Mouse (Mus musculus): ENCODE measurements around the gene Cdrt4. TPM values are rescaled to one million over a fixed set of nuclear protein-coding genes. Genes with fewer than 3 reads are reported as not detected.

Cdrt4 gene
- polyA plus RNA-seq, 1 experiment = not detected

DNA sequence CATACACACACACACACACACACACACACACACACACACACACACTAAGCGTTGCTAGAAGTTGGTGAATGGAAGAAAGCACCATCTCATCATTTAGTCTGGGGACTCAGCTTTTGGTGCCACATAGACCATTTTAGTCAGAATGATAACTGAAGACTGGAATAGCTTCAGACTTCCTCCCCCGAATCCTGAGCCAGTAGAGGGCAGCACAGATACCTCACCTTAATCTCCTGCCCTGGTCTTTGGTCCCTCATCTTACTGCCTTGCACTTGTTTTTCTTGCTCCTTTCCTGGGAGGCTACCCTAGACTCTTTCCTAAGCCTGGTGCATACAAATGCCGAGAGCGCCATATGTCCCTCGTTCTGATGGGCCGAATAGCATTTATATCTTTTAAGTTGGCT, 36.5 kb upstream of the Cdrt4 start:
- TF ChIP-seq POLR2A (IDR thresholded peaks at IDR 0.05; ENCODE audit: low read depth, low read length) = no peak
- TF ChIP-seq CTCF (IDR thresholded peaks at IDR 0.05; ENCODE audit: extremely low read depth, insufficient read depth, insufficient read length, insufficient replicate concordance) = no peak
- H3K36me3 ChIP-seq (ENCODE audit: control insufficient read depth, insufficient read depth, low read length) = no peaks in the 10 kb centered on the region
- H3K4me1 ChIP-seq (ENCODE audit: control insufficient read depth, insufficient read depth, insufficient read length) = 0 out of 2 replicates have a peak, but pooled peaks cover 3% of the 10 kb centered on the region
- no peak overlapping the region for H3K4me3 ChIP-seq (ENCODE audit: extremely low read depth, insufficient read depth, insufficient read length)
- H3K27me3 ChIP-seq (ENCODE audit: control insufficient read depth, insufficient read depth, low read length) = no peaks in the 10 kb centered on the region
- WGBS = 63% methylated on average over 6 of the region's 6 CpGs
- peak in 1 of 2 experiments; percentile 11 for DNase-seq (ENCODE audit: low read depth in 1 of 2, low spot score in 2 of 2)
- no peak overlapping the region for H3K27ac ChIP-seq (ENCODE audit: insufficient read depth, low read length)

DNA sequence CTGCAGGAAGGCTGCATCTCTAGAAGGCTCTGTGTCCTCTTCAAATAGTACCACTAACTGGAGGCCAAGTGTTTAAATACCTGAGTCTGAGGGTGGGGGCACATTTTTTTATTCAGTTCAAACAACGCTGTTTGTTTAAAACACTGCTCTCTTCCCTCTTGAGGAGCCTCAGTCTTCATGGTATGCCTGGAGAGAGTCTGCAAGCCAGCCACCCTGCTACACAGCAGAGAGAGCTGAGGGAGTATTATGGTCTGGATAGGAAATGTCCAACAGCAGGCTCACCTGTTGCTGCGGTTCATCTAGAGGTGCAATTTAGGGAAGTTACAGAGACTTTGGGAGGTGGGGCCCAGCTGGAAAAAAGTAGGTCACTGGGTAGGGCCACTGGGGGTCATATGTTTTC, 35.5 kb upstream of the Cdrt4 start:
- H3K27ac ChIP-seq (ENCODE audit: insufficient read depth, low read length) = no peak overlapping the region
- 0 out of 2 replicates have a peak, but pooled peaks cover 3% of the 10 kb centered on the region for H3K4me1 ChIP-seq (ENCODE audit: control insufficient read depth, insufficient read depth, insufficient read length)
- DNase-seq (ENCODE audit: low read depth in 1 of 2, low spot score in 2 of 2) = no peak
- 33% methylated on average over 2 of the region's 2 CpGs for WGBS
- H3K36me3 ChIP-seq (ENCODE audit: control insufficient read depth, insufficient read depth, low read length) = no peaks in the 10 kb centered on the region
- H3K4me3 ChIP-seq (ENCODE audit: extremely low read depth, insufficient read depth, insufficient read length) = no peak overlapping the region
- H3K27me3 ChIP-seq (ENCODE audit: control insufficient read depth, insufficient read depth, low read length) = no peaks in the 10 kb centered on the region
- TF ChIP-seq CTCF (IDR thresholded peaks at IDR 0.05; ENCODE audit: extremely low read depth, insufficient read depth, insufficient read length, insufficient replicate concordance) (no peak), POLR2A (IDR thresholded peaks at IDR 0.05; ENCODE audit: low read depth, low read length) (no peak)

- no peak overlapping the region for H3K27ac ChIP-seq (ENCODE audit: insufficient read depth, low read length)
- no peaks in the 10 kb centered on the region for H3K27me3 ChIP-seq (ENCODE audit: control insufficient read depth, insufficient read depth, low read length)
- no peak overlapping the region for H3K4me3 ChIP-seq (ENCODE audit: extremely low read depth, insufficient read depth, insufficient read length)
- no peak for TF ChIP-seq POLR2A (IDR thresholded peaks at IDR 0.05; ENCODE audit: low read depth, low read length)
- no peak for TF ChIP-seq CTCF (IDR thresholded peaks at IDR 0.05; ENCODE audit: extremely low read depth, insufficient read depth, insufficient read length, insufficient replicate concordance)
- H3K4me1 ChIP-seq (ENCODE audit: control insufficient read depth, insufficient read depth, insufficient read length) = peaks cover 3% of the 10 kb centered on the region; the same call in 1 of the 2 replicates
- WGBS = 28% methylated on average over 2 of the region's 2 CpGs
- no peaks in the 10 kb centered on the region for H3K36me3 ChIP-seq (ENCODE audit: control insufficient read depth, insufficient read depth, low read length)
- DNase-seq (ENCODE audit: low read depth in 1 of 2, low spot score in 2 of 2) = no peak
These were observed 34.2 kb upstream of the Cdrt4 start for GRCm38 (mm10) chr11:62916765-62917164.

DNA sequence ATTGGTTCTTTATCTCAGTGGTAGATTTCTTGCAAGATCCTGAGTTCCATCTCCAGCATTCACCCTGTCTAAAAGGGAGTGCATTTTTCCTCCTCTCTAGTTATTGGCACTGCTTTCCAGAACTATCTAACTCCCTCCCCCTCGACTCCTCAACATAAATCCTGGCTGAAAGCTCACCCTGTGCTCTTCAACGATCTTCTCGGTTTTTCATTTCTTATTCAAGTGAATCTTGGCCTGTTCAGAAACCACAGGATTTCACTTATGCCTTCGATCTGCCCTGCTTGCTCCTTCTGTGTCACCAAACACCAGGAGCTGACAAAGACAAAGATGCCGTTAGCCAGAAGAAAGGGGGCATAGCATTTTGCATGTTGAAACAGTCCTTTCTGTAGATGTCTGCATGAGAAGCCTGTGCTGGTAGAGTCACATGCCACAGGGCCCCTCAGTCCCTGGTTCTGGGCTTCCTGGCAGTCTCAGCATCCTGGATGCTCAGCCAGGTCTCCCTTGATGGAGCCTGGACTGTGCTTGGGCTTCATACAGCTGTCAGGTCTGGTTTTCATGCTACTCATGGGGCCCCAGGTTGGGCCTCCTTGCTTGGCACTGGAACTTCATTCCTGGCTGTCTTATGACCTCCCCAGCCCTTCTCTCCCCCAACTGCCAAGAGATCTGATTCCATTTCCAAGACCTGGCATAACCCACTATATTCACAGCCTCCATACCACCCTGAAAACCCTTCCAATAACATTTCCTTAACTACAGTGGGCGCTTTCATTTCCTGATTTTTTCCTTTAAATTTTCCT, 30.8 kb upstream of the Cdrt4 start:
- no peak for TF ChIP-seq CTCF (IDR thresholded peaks at IDR 0.05; ENCODE audit: extremely low read depth, insufficient read depth, insufficient read length, insufficient replicate concordance)
- TF ChIP-seq POLR2A (IDR thresholded peaks at IDR 0.05; ENCODE audit: low read depth, low read length) = no peak
- no peak overlapping the region for H3K4me3 ChIP-seq (ENCODE audit: extremely low read depth, insufficient read depth, insufficient read length)
- DNase-seq (ENCODE audit: low read depth in 1 of 2, low spot score in 2 of 2) = no peak
- no peaks in the 10 kb centered on the region for H3K36me3 ChIP-seq (ENCODE audit: control insufficient read depth, insufficient read depth, low read length)
- WGBS = 78% methylated on average over 6 of the region's 6 CpGs
- H3K27ac ChIP-seq (ENCODE audit: insufficient read depth, low read length) = no peak overlapping the region; the same call in 1 of the 2 replicates
- peaks cover 3% of the 10 kb centered on the region; the same call in 1 of the 2 replicates for H3K4me1 ChIP-seq (ENCODE audit: control insufficient read depth, insufficient read depth, insufficient read length)
- H3K27me3 ChIP-seq (ENCODE audit: control insufficient read depth, insufficient read depth, low read length) = no peaks in the 10 kb centered on the region

GRCm38 (mm10) chr11:62920743-62921050, 30.3 kb upstream of the Cdrt4 start:
- Histone ChIP-seq H3K36me3 (ENCODE audit: control insufficient read depth, insufficient read depth, low read length) (no peaks in the 10 kb centered on the region), H3K4me1 (ENCODE audit: control insufficient read depth, insufficient read depth, insufficient read length) (peaks cover 3% of the 10 kb centered on the region; the same call in 1 of the 2 replicates), H3K27me3 (ENCODE audit: control insufficient read depth, insufficient read depth, low read length) (no peaks in the 10 kb centered on the region), H3K27ac (ENCODE audit: insufficient read depth, low read length) (no peak overlapping the region), H3K4me3 (ENCODE audit: extremely low read depth, insufficient read depth, insufficient read length) (no peak overlapping the region)
- 33% methylated on average over 6 of the region's 6 CpGs for WGBS
- no peak for DNase-seq (ENCODE audit: low read depth in 1 of 2, low spot score in 2 of 2)
- TF ChIP-seq POLR2A (IDR thresholded peaks at IDR 0.05; ENCODE audit: low read depth, low read length) (no peak), CTCF (IDR thresholded peaks at IDR 0.05; ENCODE audit: extremely low read depth, insufficient read depth, insufficient read length, insufficient replicate concordance) (no peak)

GRCm38 (mm10) chr11:62921052-62921977, 29.7 kb upstream of the Cdrt4 start:
- no peak overlapping the region for H3K4me3 ChIP-seq (ENCODE audit: extremely low read depth, insufficient read depth, insufficient read length)
- peaks cover under 1% of the 10 kb centered on the region; the same call in 1 of the 2 replicates for H3K4me1 ChIP-seq (ENCODE audit: control insufficient read depth, insufficient read depth, insufficient read length)
- peak; percentile 63; the same call in 1 of the 2 replicates for TF ChIP-seq CTCF (IDR thresholded peaks at IDR 0.05; ENCODE audit: extremely low read depth, insufficient read depth, insufficient read length, insufficient replicate concordance)
- no peak for TF ChIP-seq POLR2A (IDR thresholded peaks at IDR 0.05; ENCODE audit: low read depth, low read length)
- 39% methylated on average over 25 of the region's 25 CpGs for WGBS
- no peaks in the 10 kb centered on the region for H3K36me3 ChIP-seq (ENCODE audit: control insufficient read depth, insufficient read depth, low read length)
- peak in 1 of 2 experiments; percentile 50 for DNase-seq (ENCODE audit: low read depth in 1 of 2, low spot score in 2 of 2)
- no peaks in the 10 kb centered on the region for H3K27me3 ChIP-seq (ENCODE audit: control insufficient read depth, insufficient read depth, low read length)
- H3K27ac ChIP-seq (ENCODE audit: insufficient read depth, low read length) = peak overlapping the region; percentile 20; the same call in 1 of the 2 replicates
